Mouse (Mus musculus) neural tube, embryonic 13.5 days (tissue): ENCODE measurements around the gene Ltbp4. TPM values are rescaled to one million over a fixed set of nuclear protein-coding genes. Genes with fewer than 3 reads are reported as not detected.

Source experiments
- ATAC-seq: fragments of 200-750 bp; cut with Nextera tagmentation; 2 replicates; pipeline ENCODE4 v1.8.0; 2017; ENCODE audit warnings: low read depth, mild to moderate bottlenecking, moderate TSS enrichment, moderate library complexity
- H3K27ac ChIP-seq: fragments of 300-500 bp; sonication (generic); replicated peaks from 2 replicates; pipeline ENCODE4 v1.5.1; 2015; ENCODE audit warnings: moderate library complexity, mild to moderate bottlenecking, inconsistent platforms
- H3K27me3 ChIP-seq: fragments of 300-500 bp; sonication (generic); 2 replicates; pipeline ENCODE4 v1.6.1; 2015; ENCODE audit warnings: mild to moderate bottlenecking, inconsistent platforms
- H3K36me3 ChIP-seq: fragments of 300-500 bp; sonication (generic); 2 replicates; pipeline ENCODE4 v1.6.1; 2015; ENCODE audit warnings: mild to moderate bottlenecking, inconsistent platforms
- H3K4me1 ChIP-seq: fragments of 300-500 bp; sonication (generic); replicated peaks from 2 replicates; pipeline ENCODE4 v1.6.1; 2015; ENCODE audit warnings: inconsistent platforms
- H3K4me2 ChIP-seq: fragments of 300-500 bp; sonication (generic); 2 replicates; pipeline ENCODE4 v1.6.1; 2015; ENCODE audit warnings: inconsistent platforms, mild to moderate bottlenecking, moderate library complexity
- H3K4me3 ChIP-seq: fragments of 300-500 bp; sonication (generic); 2 replicates; pipeline ENCODE4 v1.5.1; 2015; ENCODE audit warnings: mild to moderate bottlenecking, inconsistent platforms
- H3K9ac ChIP-seq: fragments of 300-500 bp; sonication (generic); 2 replicates; pipeline ENCODE4 v1.6.1; 2015; ENCODE audit warnings: moderate library complexity, mild to moderate bottlenecking, inconsistent platforms
- H3K9me3 ChIP-seq: fragments of 300-500 bp; sonication (generic); 2 replicates; pipeline ENCODE4 v1.6.1; 2016; ENCODE audit warnings: inconsistent platforms
- WGBS: fragments of 180-500 bp; shearing (Covaris S2); methylation state at CpG from one replicate; pipeline ENCODE4 v1.1.7; 2015; 5-methylcytosine and 5-hydroxymethylcytosine counted together
- polyA plus RNA-seq: library from polyadenylated mRNA; unstranded; fragments of >200 nt; fragmentation: Nextera tagmentation; extraction: Ambion mirVana; gene quantifications from 2 replicates; pipeline ENCODE4 v1.2.1, GENCODE M21; 2015

Ltbp4 gene
- polyA plus RNA-seq, 1 experiment from 2014 or later = 6.9 TPM

DNA sequence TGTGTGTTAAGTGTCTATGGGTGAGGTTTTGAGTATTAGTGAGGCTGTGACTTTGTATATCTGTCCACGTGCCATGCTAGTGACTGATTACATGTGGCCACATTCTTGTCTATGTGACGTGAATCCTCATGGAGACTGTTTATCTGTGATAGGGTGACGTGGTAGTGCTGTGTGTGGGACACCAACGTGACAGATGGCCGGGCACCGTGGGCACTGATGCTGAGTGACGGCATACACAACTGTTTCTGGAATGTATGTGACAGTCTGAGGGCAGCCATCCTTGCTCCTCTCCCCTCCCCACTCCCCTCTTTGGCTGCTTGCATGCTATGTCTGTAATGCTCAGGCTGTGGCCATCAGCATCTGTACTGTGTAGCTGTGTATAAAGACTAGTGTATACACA is 76.6 kb downstream of the Ltbp4 start:
- no peaks in the 10 kb centered on the region for H3K27me3 ChIP-seq
- H3K9me3 ChIP-seq = no peaks in the 10 kb centered on the region
- no peak overlapping the region for H3K27ac ChIP-seq
- H3K4me2 ChIP-seq = peak overlapping the region; percentile 93
- peak overlapping the region; percentile 75 for H3K4me3 ChIP-seq
- H3K4me1 ChIP-seq = peaks cover 54% of the 10 kb centered on the region
- peak overlapping the region; percentile 97 for H3K9ac ChIP-seq
- 49% methylated on average over 7 of the region's 7 CpGs for WGBS
- ATAC-seq = no peak
- H3K36me3 ChIP-seq = peaks cover 44% of the 10 kb centered on the region

DNA sequence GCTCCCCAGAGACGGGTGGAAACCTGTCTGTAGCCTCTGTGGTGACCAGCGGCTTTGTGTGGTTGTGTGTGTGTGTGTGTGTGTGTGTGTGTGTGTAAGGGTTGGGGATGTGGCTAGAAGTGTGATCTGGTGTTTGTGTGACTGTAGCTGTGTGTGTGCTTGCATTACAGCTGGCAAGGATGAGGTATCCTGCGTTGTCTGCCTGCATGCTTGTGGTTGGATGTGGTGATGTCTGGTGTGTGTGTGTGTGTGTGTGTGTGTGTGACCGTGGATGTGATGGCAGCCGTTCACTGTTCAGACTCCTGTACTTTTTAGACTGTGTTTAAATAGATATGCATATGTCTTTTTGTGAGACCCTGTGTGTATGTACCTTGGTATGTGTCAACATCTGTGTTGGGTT is 77.7 kb downstream of the Ltbp4 start:
- no peaks in the 10 kb centered on the region for H3K9me3 ChIP-seq
- peaks cover 34% of the 10 kb centered on the region for H3K36me3 ChIP-seq
- WGBS = 21% methylated on average over 5 of the region's 5 CpGs
- peaks cover 55% of the 10 kb centered on the region for H3K4me1 ChIP-seq
- ATAC-seq = 0 out of 2 replicates have a peak, but pooled peaks have one; percentile 4
- peak overlapping the region; percentile 96 for H3K27ac ChIP-seq
- peak overlapping the region; percentile 93 for H3K4me2 ChIP-seq
- peak overlapping the region; percentile 75 for H3K4me3 ChIP-seq
- H3K9ac ChIP-seq = peak overlapping the region; percentile 97
- H3K27me3 ChIP-seq = no peaks in the 10 kb centered on the region

DNA sequence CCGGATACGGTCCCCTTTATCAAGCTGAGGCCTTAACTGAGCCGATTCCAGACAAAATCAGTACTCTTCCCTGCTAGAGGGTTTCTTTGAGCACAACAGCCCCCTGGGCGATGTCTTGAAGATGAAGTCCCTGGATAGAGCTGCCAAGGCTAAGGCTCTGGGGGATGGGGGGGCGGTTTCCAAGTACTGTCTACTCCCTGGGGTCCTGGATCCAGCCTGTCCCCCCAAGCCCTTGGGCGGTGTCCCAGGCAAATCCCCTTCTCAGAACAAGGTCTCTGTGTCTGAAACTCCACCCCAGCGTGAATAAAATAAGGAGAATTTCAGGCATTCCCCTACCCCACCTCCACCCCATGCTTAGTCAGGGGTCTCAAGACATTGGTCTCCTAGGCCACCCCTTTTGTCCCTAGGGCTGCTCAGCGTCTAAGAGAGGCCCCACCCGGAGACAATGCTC is 78.2 kb downstream of the Ltbp4 start:
- peak overlapping the region; percentile 93 for H3K4me2 ChIP-seq
- ATAC-seq = peak; percentile 12; the same call in 1 of the 2 replicates
- peak overlapping the region; percentile 97 for H3K9ac ChIP-seq
- peaks cover 55% of the 10 kb centered on the region for H3K4me1 ChIP-seq
- H3K4me3 ChIP-seq = peak overlapping the region; percentile 75
- 3% methylated on average over 9 of the region's 9 CpGs for WGBS
- H3K36me3 ChIP-seq = peaks cover 34% of the 10 kb centered on the region
- H3K27me3 ChIP-seq = no peaks in the 10 kb centered on the region
- H3K9me3 ChIP-seq = no peaks in the 10 kb centered on the region
- H3K27ac ChIP-seq = peak overlapping the region; percentile 96

DNA sequence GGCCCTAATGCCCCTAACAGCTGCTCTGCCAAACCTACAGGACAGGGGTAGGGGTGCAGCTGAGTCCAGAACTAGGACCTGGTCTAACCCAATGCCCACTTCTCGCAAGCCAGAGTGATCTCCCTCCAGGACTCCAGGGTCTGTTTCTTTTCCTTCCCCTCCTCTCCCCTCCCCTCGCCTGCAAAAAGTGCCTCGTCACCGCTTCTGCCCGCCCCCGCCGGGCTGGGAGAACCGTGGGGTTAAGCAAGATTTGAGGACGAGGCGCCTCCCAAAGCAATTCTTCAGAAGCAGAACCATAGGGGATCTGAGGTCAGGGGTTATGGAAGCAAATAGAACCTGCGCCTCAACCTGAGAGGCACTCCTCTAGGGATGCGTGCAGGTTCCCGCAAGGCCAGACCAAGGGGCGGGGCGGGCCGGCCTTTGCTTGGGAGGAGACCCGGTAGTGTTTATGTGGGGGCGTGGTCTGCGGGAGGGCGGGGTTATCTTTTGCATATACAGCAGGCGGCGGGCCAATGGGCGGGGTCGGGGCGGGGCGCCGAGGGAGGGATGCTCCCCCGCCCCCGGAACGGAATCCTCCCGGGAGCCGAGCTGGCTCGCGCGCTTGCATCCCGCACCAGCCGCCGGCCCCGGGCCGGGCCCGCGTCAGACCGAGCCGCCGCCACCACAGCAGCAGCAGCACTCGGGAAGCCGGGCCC is 79.1 kb downstream of the Ltbp4 start, which contains the start of gene Numbl:
Numbl (plus strand) TSS at position 229 of the 695 bp plus-strand sequence.
- peak; percentile 78 for ATAC-seq
- peaks cover 55% of the 10 kb centered on the region for H3K4me1 ChIP-seq
- WGBS = 0% methylated on average over 33 of the region's 47 CpGs

DNA sequence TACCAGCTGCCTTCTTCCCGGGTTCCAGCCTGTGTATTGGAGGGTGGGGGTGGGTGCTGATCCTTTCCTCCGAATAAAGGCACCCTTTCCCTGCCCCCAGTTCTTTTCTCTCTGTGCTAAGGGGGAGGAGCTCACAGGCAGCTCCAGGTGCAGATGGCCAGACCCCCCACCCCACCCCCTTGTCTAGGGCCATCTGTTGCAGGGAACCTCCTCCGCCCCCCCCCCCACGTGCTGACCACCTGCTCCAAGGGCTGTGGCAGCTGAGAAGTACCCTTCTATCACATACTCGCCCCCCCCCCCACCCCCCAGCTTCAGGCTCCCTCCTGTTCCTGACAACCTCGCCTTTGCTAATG is 79.7 kb downstream of the Ltbp4 start:
- peak overlapping the region; percentile 96 for H3K27ac ChIP-seq
- H3K36me3 ChIP-seq = peaks cover 31% of the 10 kb centered on the region
- H3K4me3 ChIP-seq = peak overlapping the region; percentile 75
- H3K4me1 ChIP-seq = peaks cover 55% of the 10 kb centered on the region
- H3K4me2 ChIP-seq = peak overlapping the region; percentile 93
- no peaks in the 10 kb centered on the region for H3K27me3 ChIP-seq
- peak overlapping the region; percentile 97 for H3K9ac ChIP-seq
- H3K9me3 ChIP-seq = no peaks in the 10 kb centered on the region
- WGBS = 3% methylated on average over 3 of the region's 6 CpGs
- peak; percentile 14 for ATAC-seq

More for the DNA sequence above, 79.1 kb downstream of the Ltbp4 start, which contains the start of gene Numbl:
- Histone ChIP-seq H3K36me3 (peaks cover 31% of the 10 kb centered on the region), H3K4me2 (peak within 1 kb of the TSS; percentile 93), H3K9me3 (no peaks in the 10 kb centered on the region), H3K27ac (peak within 1 kb of the TSS; percentile 96), H3K9ac (peak within 1 kb of the TSS; percentile 97), H3K27me3 (no peaks in the 10 kb centered on the region), H3K4me3 (peak within 1 kb of the TSS; percentile 75)

DNA sequence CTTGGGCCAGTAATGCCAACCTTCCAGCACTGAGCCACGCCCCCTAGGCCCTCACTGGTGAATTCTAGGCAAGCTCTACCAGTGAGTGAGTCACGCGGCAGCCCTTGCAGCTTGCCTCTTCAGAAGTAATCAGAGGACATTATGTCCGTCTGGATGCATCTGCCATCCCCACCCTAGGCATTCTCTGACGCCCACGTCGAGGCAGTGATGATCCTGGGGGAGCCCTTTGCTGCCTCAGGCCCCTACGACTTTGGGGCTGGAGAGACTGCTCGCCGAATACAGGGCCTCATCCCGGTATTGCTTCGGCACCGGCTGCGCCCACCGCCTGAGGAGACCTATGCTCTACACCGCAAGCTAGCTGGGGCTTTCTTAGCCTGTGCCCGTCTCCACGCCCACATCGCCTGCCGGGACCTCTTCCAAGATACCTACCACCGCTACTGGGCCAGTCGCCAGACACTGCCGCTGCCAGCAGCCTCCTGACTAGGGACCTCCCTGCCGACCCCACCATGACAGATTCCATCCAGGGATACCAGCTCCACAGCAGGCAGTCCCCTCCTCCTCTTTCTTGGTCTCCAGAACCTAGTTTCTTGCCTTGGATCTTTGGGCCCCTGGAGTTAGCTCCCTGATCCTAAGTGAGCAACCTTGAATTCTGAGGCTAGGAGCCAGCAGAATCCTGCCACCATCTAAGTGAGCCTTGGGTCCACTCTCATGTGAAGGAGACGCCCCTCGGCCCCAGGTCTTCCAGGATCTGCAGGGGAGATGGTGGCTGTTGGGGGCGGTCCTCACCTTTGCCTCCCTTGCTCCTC is 80.2 kb downstream of the Ltbp4 start:
- H3K9ac ChIP-seq = peak overlapping the region; percentile 97; the same call in 1 of the 2 replicates

DNA sequence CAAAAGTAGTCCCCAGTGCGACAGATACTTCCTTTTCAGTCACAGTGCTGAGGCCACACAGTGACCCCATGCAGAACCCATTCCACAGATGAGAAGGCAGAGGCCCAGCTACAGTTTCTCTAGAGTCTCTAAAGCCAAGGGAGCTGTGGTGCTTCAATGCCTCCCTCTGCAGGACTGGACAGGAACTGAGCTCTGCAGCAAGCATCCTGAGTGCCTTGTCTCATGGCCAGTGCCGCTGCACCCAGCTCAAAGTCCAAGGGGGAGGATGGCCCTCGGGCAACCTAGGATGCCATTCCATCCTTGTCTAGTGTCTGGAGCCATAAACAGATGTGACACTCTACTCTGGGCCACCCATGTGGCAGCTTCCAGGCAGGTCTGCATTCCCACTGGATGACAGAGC is 81.8 kb downstream of the Ltbp4 start:
- 64% methylated on average over 3 of the region's 3 CpGs for WGBS
- no peak overlapping the region for H3K4me3 ChIP-seq
- no peaks in the 10 kb centered on the region for H3K27me3 ChIP-seq
- H3K4me1 ChIP-seq = peaks cover 40% of the 10 kb centered on the region
- no peak overlapping the region for H3K9ac ChIP-seq
- peaks cover 33% of the 10 kb centered on the region for H3K36me3 ChIP-seq
- no peak for ATAC-seq
- H3K4me2 ChIP-seq = no peak overlapping the region
- no peaks in the 10 kb centered on the region for H3K9me3 ChIP-seq
- no peak overlapping the region for H3K27ac ChIP-seq

More for the DNA sequence above, 80.2 kb downstream of the Ltbp4 start:
- peak overlapping the region; percentile 93 for H3K4me2 ChIP-seq
- WGBS = 7% methylated on average over 27 of the region's 27 CpGs
- peaks cover 27% of the 10 kb centered on the region for H3K36me3 ChIP-seq
- peaks cover 55% of the 10 kb centered on the region for H3K4me1 ChIP-seq
- H3K9me3 ChIP-seq = no peaks in the 10 kb centered on the region
- peak overlapping the region; percentile 96 for H3K27ac ChIP-seq
- peak; percentile 8; the same call in 1 of the 2 replicates for ATAC-seq
- no peaks in the 10 kb centered on the region for H3K27me3 ChIP-seq
- H3K4me3 ChIP-seq = peak overlapping the region; percentile 75

Other genes with a start within 250 kb of the Ltbp4 start
- gene Cyp2f2, start 217.8 kb downstream of the Ltbp4 start, polyA plus RNA-seq = not detected in 2 replicates
- gene Cyp2t4, start 184.0 kb downstream of the Ltbp4 start, polyA plus RNA-seq = 0.21 TPM in 1 of 2 replicates, not detected in the other
- gene Egln2, start 170.9 kb downstream of the Ltbp4 start, polyA plus RNA-seq = 78.8 and 89.1 TPM in 2 replicates
- 114 and 125 TPM in 2 replicates for gene Rab4b, start 158.8 kb downstream of the Ltbp4 start, polyA plus RNA-seq
- 0.35 TPM in 1 of 2 replicates, not detected in the other for gene Gm21983, start 156.6 kb downstream of the Ltbp4 start, polyA plus RNA-seq
- 9.7 and 13.9 TPM in 2 replicates for gene Mia, start 156.5 kb downstream of the Ltbp4 start, polyA plus RNA-seq
- 3.4 and 4.0 TPM in 2 replicates for gene BC024978, start 141.9 kb downstream of the Ltbp4 start, polyA plus RNA-seq
- gene Snrpa, start 141.4 kb downstream of the Ltbp4 start, polyA plus RNA-seq = 206 and 216 TPM in 2 replicates
- gene Itpkc, start 109.0 kb downstream of the Ltbp4 start, polyA plus RNA-seq = 5.1 and 7.5 TPM in 2 replicates
- 22.2 and 22.6 TPM in 2 replicates for gene Coq8b, start 104.7 kb downstream of the Ltbp4 start, polyA plus RNA-seq
- gene Numbl, start 79.3 kb downstream of the Ltbp4 start, polyA plus RNA-seq = 52.8 and 55.3 TPM in 2 replicates
- 50.6 and 59.6 TPM in 2 replicates for gene Shkbp1, start 18.3 kb upstream of the Ltbp4 start, polyA plus RNA-seq
- not detected in 2 replicates for gene Gm20479, start 19.7 kb upstream of the Ltbp4 start, polyA plus RNA-seq
- 1.7 and 2.8 TPM in 2 replicates for gene Sptbn4, start 110.0 kb upstream of the Ltbp4 start, polyA plus RNA-seq
- 21.3 and 23.3 TPM in 2 replicates for gene Blvrb, start 110.3 kb upstream of the Ltbp4 start, polyA plus RNA-seq
- gene Sertad3, start 136.1 kb upstream of the Ltbp4 start, polyA plus RNA-seq = 16.7 and 16.8 TPM in 2 replicates
- gene Sertad1, start 149.2 kb upstream of the Ltbp4 start, polyA plus RNA-seq = 12.3 and 14.1 TPM in 2 replicates
- 1.9 TPM in 2 replicates for gene Prx, start 161.6 kb upstream of the Ltbp4 start, polyA plus RNA-seq
- gene Hipk4, start 185.6 kb upstream of the Ltbp4 start, polyA plus RNA-seq = 0.39 and 0.71 TPM in 2 replicates
- 123 and 128 TPM in 2 replicates for gene Pld3, start 215.5 kb upstream of the Ltbp4 start, polyA plus RNA-seq
- 30.9 and 31.9 TPM in 2 replicates for gene 2310022A10Rik, start 215.5 kb upstream of the Ltbp4 start, polyA plus RNA-seq